16 mouse cellular contexts compared by ENCODE assay signal in the genomic region with DNA sequence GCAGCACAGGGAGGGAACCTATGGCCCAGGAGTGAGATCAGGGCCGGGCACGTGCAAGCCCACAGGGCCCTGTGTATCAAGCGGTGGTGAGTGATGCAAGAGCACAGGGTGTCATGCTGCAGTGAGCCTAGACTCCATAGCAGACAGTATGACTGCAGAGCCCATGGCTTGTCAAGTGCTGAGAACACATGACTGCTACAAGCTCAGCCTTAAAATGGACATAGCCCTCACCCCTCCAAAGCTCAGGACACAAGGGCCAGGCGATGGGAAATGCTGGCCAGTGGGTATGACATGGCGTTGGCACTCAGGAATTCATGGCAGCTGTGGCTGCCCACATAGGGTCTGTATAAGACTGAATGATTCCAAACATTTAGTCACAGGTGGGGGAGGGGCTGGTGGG. TPM values are rescaled to one million over a fixed set of nuclear protein-coding genes. Genes with fewer than 3 reads are reported as not detected.
DNase-seq lines count a peak whose midpoint lies in the region; ATAC-seq and TF ChIP-seq lines count a peak whose summit lies in the region.
"Had no signal": no experiment of that assay in that cellular context is flagged by ENCODE, and none has a peak within 500 bp of the region (broad histone marks: within the 10 kb centered on the region; RNA-seq: fewer than 3 reads in every experiment).

No protein-coding gene starts in this region.

- TF ChIP-seq CTCF in hindbrain, postnatal 0 days (IDR thresholded peaks at IDR 0.05; ENCODE audit: low read depth): no peak
- TF ChIP-seq CTCF in midbrain, postnatal 0 days (IDR thresholded peaks at IDR 0.05): no peak

- ATAC-seq in forebrain, embryonic 14.5 days: no peak
- 0 out of 2 replicates have a peak, but pooled peaks have one; percentile 41 for ATAC-seq in hindbrain, embryonic 13.5 days (ENCODE audit: low FRiP score)
- ATAC-seq in hindbrain, postnatal 0 days: no peak
- 0 out of 2 replicates have a peak, but pooled peaks have one; percentile 8 for ATAC-seq in midbrain, postnatal 0 days (ENCODE audit: low FRiP score)
- ATAC-seq in midbrain, embryonic 15.5 days (replicated peaks): no peak
- ATAC-seq in neural tube, embryonic 14.5 days (ENCODE audit: low read depth): 0 out of 2 replicates have a peak, but pooled peaks have one; percentile 14
- ATAC-seq: forebrain, postnatal 0 days had no signal

- H3K27me3 ChIP-seq in forebrain, embryonic 10.5 days (ENCODE audit: poor library complexity, severe bottlenecking): no peaks in the 10 kb centered on the region
- H3K27me3 ChIP-seq in forebrain, embryonic 14.5 days (replicated peaks; ENCODE audit: control insufficient read depth, insufficient read depth, low read length): no peaks in the 10 kb centered on the region
- H3K27me3 ChIP-seq in hindbrain, embryonic 13.5 days: no peaks in the 10 kb centered on the region
- no peaks in the 10 kb centered on the region for H3K27me3 ChIP-seq in hindbrain, postnatal 0 days (ENCODE audit: insufficient read depth, low read length)
- H3K27me3 ChIP-seq in midbrain, postnatal 0 days (ENCODE audit: insufficient read depth, low read length): no peaks in the 10 kb centered on the region
- no peaks in the 10 kb centered on the region for H3K27me3 ChIP-seq in midbrain, embryonic 15.5 days (replicated peaks)
- no peaks in the 10 kb centered on the region for H3K27me3 ChIP-seq in neural tube, embryonic 14.5 days (ENCODE audit: control insufficient read depth, insufficient read depth, low read length)
- H3K27me3 ChIP-seq: hindbrain, embryonic 15.5 days had no signal

- H3K4me2 ChIP-seq in forebrain, embryonic 14.5 days (ENCODE audit: low read length): no peak overlapping the region
- H3K4me2 ChIP-seq in hindbrain, embryonic 13.5 days: no peak overlapping the region
- H3K4me2 ChIP-seq in hindbrain, postnatal 0 days (ENCODE audit: low read depth, low read length): no peak overlapping the region
- no peak overlapping the region for H3K4me2 ChIP-seq in midbrain, postnatal 0 days (ENCODE audit: low read depth, low read length, poor library complexity, severe bottlenecking)
- H3K4me2 ChIP-seq in midbrain, embryonic 15.5 days: no peak overlapping the region
- no peak overlapping the region for H3K4me2 ChIP-seq in neural tube, embryonic 14.5 days (ENCODE audit: low read depth, low read length)
- H3K4me2 ChIP-seq: hindbrain, embryonic 15.5 days had no signal

- peaks cover 23% of the 10 kb centered on the region for H3K4me1 ChIP-seq in forebrain, embryonic 10.5 days
- H3K4me1 ChIP-seq in forebrain, embryonic 14.5 days (ENCODE audit: control insufficient read depth, insufficient read depth, low read length): no peaks in the 10 kb centered on the region
- H3K4me1 ChIP-seq in hindbrain, embryonic 13.5 days (replicated peaks): peaks cover 11% of the 10 kb centered on the region
- peaks cover 3% of the 10 kb centered on the region; the same call in 1 of the 2 replicates for H3K4me1 ChIP-seq in hindbrain, postnatal 0 days (ENCODE audit: insufficient read depth, low read length)
- no peaks in the 10 kb centered on the region for H3K4me1 ChIP-seq in midbrain, postnatal 0 days (ENCODE audit: insufficient read depth, low read length)
- H3K4me1 ChIP-seq in midbrain, embryonic 15.5 days: no peaks in the 10 kb centered on the region
- H3K4me1 ChIP-seq in neural tube, embryonic 14.5 days (ENCODE audit: control insufficient read depth, insufficient read depth, low read length): no peaks in the 10 kb centered on the region
- H3K4me1 ChIP-seq: hindbrain, embryonic 15.5 days had no signal

- no peak overlapping the region for H3K9ac ChIP-seq in forebrain, embryonic 14.5 days (ENCODE audit: low read length)
- H3K9ac ChIP-seq in hindbrain, embryonic 13.5 days: no peak overlapping the region
- H3K9ac ChIP-seq in hindbrain, postnatal 0 days (replicated peaks; ENCODE audit: low read length): no peak overlapping the region
- H3K9ac ChIP-seq in midbrain, postnatal 0 days (replicated peaks; ENCODE audit: low read length, poor library complexity, severe bottlenecking): no peak overlapping the region
- no peak overlapping the region for H3K9ac ChIP-seq in midbrain, embryonic 15.5 days
- H3K9ac ChIP-seq in neural tube, embryonic 14.5 days (replicated peaks; ENCODE audit: low read depth, low read length): no peak overlapping the region
- H3K9ac ChIP-seq: forebrain, postnatal 0 days; hindbrain, embryonic 15.5 days had no signal

- H3K9me3 ChIP-seq in forebrain, embryonic 10.5 days: no peaks in the 10 kb centered on the region
- H3K9me3 ChIP-seq in forebrain, embryonic 14.5 days (replicated peaks; ENCODE audit: control insufficient read depth, low read length): no peaks in the 10 kb centered on the region
- H3K9me3 ChIP-seq in hindbrain, embryonic 13.5 days: no peaks in the 10 kb centered on the region
- H3K9me3 ChIP-seq in hindbrain, postnatal 0 days (ENCODE audit: low read length): no peaks in the 10 kb centered on the region
- H3K9me3 ChIP-seq in midbrain, postnatal 0 days (ENCODE audit: low read length): no peaks in the 10 kb centered on the region
- H3K9me3 ChIP-seq in midbrain, embryonic 15.5 days: no peaks in the 10 kb centered on the region
- H3K9me3 ChIP-seq in neural tube, embryonic 14.5 days (ENCODE audit: control insufficient read depth, low read length): no peaks in the 10 kb centered on the region
- H3K9me3 ChIP-seq: hindbrain, embryonic 15.5 days had no signal

- H3K36me3 ChIP-seq in forebrain, embryonic 10.5 days (replicated peaks): peaks cover 31% of the 10 kb centered on the region
- 0 out of 2 replicates have a peak, but pooled peaks cover 3% of the 10 kb centered on the region for H3K36me3 ChIP-seq in forebrain, embryonic 14.5 days (ENCODE audit: control insufficient read depth, insufficient read depth, low read length)
- H3K36me3 ChIP-seq in hindbrain, embryonic 13.5 days: peaks cover 19% of the 10 kb centered on the region
- no peaks in the 10 kb centered on the region for H3K36me3 ChIP-seq in hindbrain, postnatal 0 days (ENCODE audit: insufficient read depth, low read length)
- H3K36me3 ChIP-seq in midbrain, postnatal 0 days (ENCODE audit: insufficient read depth, low read length): no peaks in the 10 kb centered on the region
- H3K36me3 ChIP-seq in midbrain, embryonic 15.5 days (replicated peaks): no peaks in the 10 kb centered on the region
- no peaks in the 10 kb centered on the region for H3K36me3 ChIP-seq in neural tube, embryonic 14.5 days (ENCODE audit: control insufficient read depth, insufficient read depth, low read length)
- H3K36me3 ChIP-seq: hindbrain, embryonic 15.5 days had no signal

- 85% methylated on average over 5 of the region's 5 CpGs for WGBS in forebrain, embryonic 10.5 days
- 83% methylated on average over 5 of the region's 5 CpGs for WGBS in forebrain, embryonic 14.5 days
- WGBS in hindbrain, embryonic 13.5 days: 83% methylated on average over 5 of the region's 5 CpGs
- WGBS in hindbrain, postnatal 0 days: 77% methylated on average over 5 of the region's 5 CpGs
- 86% methylated on average over 5 of the region's 5 CpGs for whole genome bisulfite sequencing in midbrain, postnatal 0 days
- WGBS in midbrain, embryonic 15.5 days: 82% methylated on average over 5 of the region's 5 CpGs
- WGBS in neural tube, embryonic 14.5 days: 92% methylated on average over 5 of the region's 5 CpGs

- no peak overlapping the region for H3K4me3 ChIP-seq in forebrain, embryonic 10.5 days
- no peak overlapping the region for H3K4me3 ChIP-seq in forebrain, embryonic 14.5 days (ENCODE audit: low read depth, low read length)
- no peak overlapping the region for H3K4me3 ChIP-seq in hindbrain, embryonic 13.5 days
- H3K4me3 ChIP-seq in hindbrain, postnatal 0 days (ENCODE audit: low read length): no peak overlapping the region
- H3K4me3 ChIP-seq in midbrain, postnatal 0 days (ENCODE audit: low read depth, low read length): no peak overlapping the region
- no peak overlapping the region for H3K4me3 ChIP-seq in midbrain, embryonic 15.5 days
- H3K4me3 ChIP-seq in neural tube, embryonic 14.5 days (ENCODE audit: low read depth, low read length): no peak overlapping the region
- H3K4me3 ChIP-seq: hindbrain, embryonic 15.5 days had no signal

- DNase-seq in forebrain, embryonic 10.5 days (ENCODE audit: extremely low spot score, low spot score): no peak
- DNase-seq in forebrain, embryonic 14.5 days (ENCODE audit: low spot score): no peak
- no peak for DNase-seq in hindbrain, postnatal 0 days (ENCODE audit: low spot score)
- no peak for DNase-seq in midbrain, postnatal 0 days (ENCODE audit: low spot score)
- DNase-seq in thymus, postnatal 14 days: no peak
- DNase-seq: cerebellum, adult 8-10 months; forebrain, postnatal 0 days; gastrocnemius, postnatal 10 days; kidney, adult 2 months; lung, postnatal 4 days; spleen, adult 18-20 months; thymus, postnatal 4 days had no signal

- H3K27ac ChIP-seq in forebrain, embryonic 10.5 days: peak overlapping the region; percentile 60
- no peak overlapping the region for H3K27ac ChIP-seq in forebrain, embryonic 14.5 days (ENCODE audit: low read depth, low read length)
- 0 out of 2 replicates have a peak overlapping the region, but pooled peaks have one; percentile 8 for H3K27ac ChIP-seq in hindbrain, embryonic 13.5 days
- H3K27ac ChIP-seq in hindbrain, postnatal 0 days: no peak overlapping the region
- H3K27ac ChIP-seq in midbrain, postnatal 0 days (ENCODE audit: low read depth, low read length): no peak overlapping the region
- H3K27ac ChIP-seq in midbrain, embryonic 15.5 days: no peak overlapping the region
- no peak overlapping the region for H3K27ac ChIP-seq in neural tube, embryonic 14.5 days (ENCODE audit: low read depth, low read length)
- H3K27ac ChIP-seq: hindbrain, embryonic 15.5 days had no signal

RNA-seq across cellular contexts. Expression of gene Emid1, which starts 45.0 kb away (rescaled TPM):
- polyA plus RNA-seq in forebrain, embryonic 10.5 days (2016; fragmentation: Nextera tagmentation; extraction: Ambion mirVana): 29.0 and 31.3 TPM in 2 replicates
- 13.0 and 15.1 TPM in 2 replicates for polyA plus RNA-seq in forebrain, embryonic 14.5 days (2014; fragmentation: Nextera tagmentation; extraction: Ambion mirVana)
- 13.8 and 15.9 TPM in 2 replicates for polyA plus RNA-seq in hindbrain, embryonic 13.5 days (2015; fragmentation: Nextera tagmentation; extraction: Ambion mirVana)
- total RNA-seq in hindbrain, postnatal 0 days (2014; rRNA removed): 15.0 and 15.7 TPM in 2 replicates
- polyA plus RNA-seq in hindbrain, postnatal 0 days (2015; fragmentation: Nextera tagmentation; extraction: Ambion mirVana): 22.7 and 24.2 TPM in 2 replicates
- total RNA-seq in midbrain, postnatal 0 days (2014; rRNA removed): 4.8 and 10.8 TPM in 2 replicates
- 14.5 and 16.9 TPM in 2 replicates for polyA plus RNA-seq in midbrain, postnatal 0 days (2015; fragmentation: Nextera tagmentation; extraction: Ambion mirVana)
- 9.3 and 10.3 TPM in 2 replicates for polyA plus RNA-seq in midbrain, embryonic 15.5 days (2015; fragmentation: Nextera tagmentation; extraction: Ambion mirVana)
- polyA plus RNA-seq in neural tube, embryonic 14.5 days (2014; fragmentation: Nextera tagmentation; extraction: Ambion mirVana): 16.8 and 19.3 TPM in 2 replicates

Comparison
In these comparisons a context has a peak if more than half of its experiments do, and no peak if none do; other contexts are left out.
1. H3K27ac ChIP-seq: peak in forebrain, embryonic 10.5 days (single experiment) and hindbrain, embryonic 13.5 days (single experiment); none in forebrain, embryonic 14.5 days (single experiment), hindbrain, postnatal 0 days (single experiment), midbrain, postnatal 0 days (single experiment), midbrain, embryonic 15.5 days (single experiment) and neural tube, embryonic 14.5 days (single experiment).
2. ATAC-seq: peak in hindbrain, embryonic 13.5 days (single experiment), midbrain, postnatal 0 days (single experiment) and neural tube, embryonic 14.5 days (single experiment); none in forebrain, embryonic 14.5 days (single experiment), hindbrain, postnatal 0 days (single experiment) and midbrain, embryonic 15.5 days (single experiment).